8 mouse cellular contexts compared by ENCODE assay signal in the genomic region with DNA sequence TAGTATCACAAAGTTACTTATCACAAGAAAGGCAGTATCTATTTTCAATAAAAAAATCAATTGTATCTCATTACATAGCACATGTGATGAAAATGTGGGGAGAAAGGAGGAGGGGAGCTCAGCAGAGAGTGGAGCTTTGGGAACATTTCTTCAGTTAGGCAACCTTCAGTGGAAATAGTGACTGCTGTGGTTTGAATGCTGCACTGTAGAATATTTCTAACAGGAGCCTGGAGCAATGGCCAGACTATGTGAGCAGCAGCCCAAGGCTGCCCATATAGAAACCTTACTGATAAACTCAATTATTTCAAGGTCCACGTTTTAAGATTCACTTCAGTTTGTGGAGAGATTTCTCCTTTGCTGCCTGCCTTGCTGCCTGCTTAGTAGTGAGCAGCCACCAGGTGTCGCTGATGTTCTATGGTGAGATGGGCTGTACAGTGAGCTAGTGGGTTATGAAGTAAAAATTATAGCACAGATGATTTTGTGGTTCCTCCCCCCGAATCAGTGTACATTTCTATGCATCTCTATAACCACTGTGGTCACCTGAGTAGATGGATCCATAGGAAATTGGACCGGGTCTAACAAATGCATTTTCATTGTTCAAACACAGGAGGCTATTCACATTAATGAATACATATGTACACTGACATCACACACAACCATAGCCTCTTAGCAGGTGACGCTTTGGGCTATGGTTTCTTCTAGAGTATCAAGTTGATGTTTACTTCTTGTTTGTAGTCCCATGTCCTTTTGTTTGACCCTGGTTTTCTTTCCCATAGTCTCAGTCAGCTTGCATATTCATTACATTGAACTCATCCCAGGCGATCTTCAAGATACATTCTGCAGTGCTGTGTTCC.
DNase-seq lines count a peak whose midpoint lies in the region; ATAC-seq and TF ChIP-seq lines count a peak whose summit lies in the region.

No protein-coding gene starts in this region.

- H3K27ac ChIP-seq in cerebellum, adult 2 months (ENCODE audit: insufficient read depth, low read length) = no peak overlapping the region
- H3K27ac ChIP-seq in kidney, adult 2 months (ENCODE audit: insufficient read depth, low read depth, low read length) = no peak overlapping the region
- H3K27ac ChIP-seq in limb, embryonic 10.5 days = no peak overlapping the region
- no peak overlapping the region for H3K27ac ChIP-seq in midbrain, embryonic 16.5 days (ENCODE audit: low read length)

- H3K9ac ChIP-seq in midbrain, embryonic 16.5 days (ENCODE audit: low read depth, low read length) = no peak overlapping the region

- no peak for TF ChIP-seq POLR2A in cerebellum, adult 2 months (IDR thresholded peaks at IDR 0.05; ENCODE audit: borderline replicate concordance, insufficient read depth, low read length)
- no peak for TF ChIP-seq POLR2A in kidney, adult 2 months (IDR thresholded peaks at IDR 0.05; ENCODE audit: low read depth, low read length)

- H3K9me3 ChIP-seq in limb, embryonic 10.5 days (replicated peaks) = no peaks in the 10 kb centered on the region
- H3K9me3 ChIP-seq in midbrain, embryonic 16.5 days (replicated peaks; ENCODE audit: control insufficient read depth, low read length, poor library complexity, severe bottlenecking) = no peaks in the 10 kb centered on the region

- no peak overlapping the region for H3K4me2 ChIP-seq in midbrain, embryonic 16.5 days (ENCODE audit: low read length)

- H3K4me1 ChIP-seq in cerebellum, adult 2 months (ENCODE audit: control insufficient read depth, insufficient read depth, low read length) = no peaks in the 10 kb centered on the region
- H3K4me1 ChIP-seq in kidney, adult 2 months (ENCODE audit: control insufficient read depth, insufficient read depth, low read length) = no peaks in the 10 kb centered on the region
- no peaks in the 10 kb centered on the region for H3K4me1 ChIP-seq in limb, embryonic 10.5 days
- no peaks in the 10 kb centered on the region for H3K4me1 ChIP-seq in midbrain, embryonic 16.5 days (ENCODE audit: control insufficient read depth, insufficient read depth, low read length)

- peak; percentile 87 for TF ChIP-seq CTCF in cerebellum, adult 2 months (IDR thresholded peaks at IDR 0.05; ENCODE audit: borderline replicate concordance, insufficient read depth, low read depth, low read length)
- TF ChIP-seq CTCF in kidney, adult 2 months (conservative IDR thresholded peaks at IDR 0.05; ENCODE audit: insufficient read depth, insufficient read length, low read depth, low read length) = peak; percentile 83

- H3K27me3 ChIP-seq in cerebellum, adult 2 months (ENCODE audit: control insufficient read depth, insufficient read depth, low read length) = no peaks in the 10 kb centered on the region; the same call in 1 of the 2 replicates
- no peaks in the 10 kb centered on the region for H3K27me3 ChIP-seq in kidney, adult 2 months (replicated peaks; ENCODE audit: control insufficient read depth, insufficient read depth, low read length)
- H3K27me3 ChIP-seq in limb, embryonic 10.5 days (ENCODE audit: low read depth, poor library complexity, severe bottlenecking) = no peaks in the 10 kb centered on the region
- no peaks in the 10 kb centered on the region for H3K27me3 ChIP-seq in midbrain, embryonic 16.5 days (ENCODE audit: control insufficient read depth, insufficient read depth, low read depth, low read length)
- no peaks in the 10 kb centered on the region for H3K27me3 ChIP-seq in splenic B cell, adult 2 months (ENCODE audit: control insufficient read depth, insufficient read depth, low read length, poor library complexity, severe bottlenecking)

- no peak overlapping the region for H3K4me3 ChIP-seq in cerebellum, adult 2 months (replicated peaks; ENCODE audit: insufficient read depth, low read depth, low read length)
- no peak overlapping the region for H3K4me3 ChIP-seq in kidney, adult 2 months (ENCODE audit: insufficient read depth, low read depth, low read length)
- no peak overlapping the region for H3K4me3 ChIP-seq in limb, embryonic 10.5 days
- no peak overlapping the region for H3K4me3 ChIP-seq in midbrain, embryonic 16.5 days (ENCODE audit: low read depth, low read length)

- DNase-seq in CD4-positive, CD25-positive, alpha-beta regulatory T cell, adult 2 months (ENCODE audit: low read depth, low spot score) = peak; percentile 50
- peak; percentile 24 to 59 for DNase-seq in cerebellum, adult 2 months
- DNase-seq in frontal cortex, adult 2 months (ENCODE audit: extremely low spot score in 1 of 2, low spot score in 1 of 2) = peak; percentile 9 to 90
- peak; percentile 50 for DNase-seq in kidney, adult 2 months
- DNase-seq in limb, embryonic 10.5 days (ENCODE audit: low spot score) = peak; percentile 74
- peak; percentile 57 for DNase-seq in splenic B cell, adult 2 months (ENCODE audit: low read depth, low spot score)

- no peaks in the 10 kb centered on the region for H3K36me3 ChIP-seq in kidney, adult 2 months (ENCODE audit: control insufficient read depth, insufficient read depth, low read length)
- no peaks in the 10 kb centered on the region for H3K36me3 ChIP-seq in limb, embryonic 10.5 days
- H3K36me3 ChIP-seq in midbrain, embryonic 16.5 days (ENCODE audit: control insufficient read depth, insufficient read depth, low read length) = no peaks in the 10 kb centered on the region
- no peaks in the 10 kb centered on the region for H3K36me3 ChIP-seq in splenic B cell, adult 2 months (ENCODE audit: control insufficient read depth, insufficient read depth, low read length, poor library complexity, severe bottlenecking)

- no peak for ATAC-seq in CD4-positive, CD25-positive, alpha-beta regulatory T cell, adult 4 months
- ATAC-seq in midbrain, embryonic 16.5 days = peak; percentile 97

- WGBS in cerebellum, adult 2 months = 32% methylated on average over 6 of the region's 6 CpGs
- 33% methylated on average over 6 of the region's 6 CpGs for WGBS in kidney, adult 2 months
- WGBS in limb, embryonic 10.5 days = 35% methylated on average over 6 of the region's 6 CpGs
- WGBS in midbrain, embryonic 16.5 days = 33% methylated on average over 6 of the region's 6 CpGs
